Mouse (Mus musculus) heart, postnatal 0 days (tissue): ENCODE results near the gene Pmf1. TPM values are rescaled to one million over a fixed set of nuclear protein-coding genes. Genes with fewer than 3 reads are reported as not detected.
"Not testable (repeated sequence)": the region's sequence is repeated elsewhere in the genome, so short reads cannot be mapped to it uniquely, and the experiment has no call there.

ENCODE experiments used
- ATAC-seq: fragments of 200-750 bp; cut with Nextera tagmentation; 2 replicates; pipeline ENCODE4 v1.8.0; 2017; ENCODE audit warnings: low read depth, moderate number of reproducible peaks, moderate library complexity; ENCODE audit not compliant: insufficient read depth
- DNase-seq: peaks from one replicate; pipeline ENCODE4 v3.0.0-alpha.2; 2016; ENCODE audit warnings: low spot score
- H3K27ac ChIP-seq: fragments of 300-500 bp; sonication (generic); 2 replicates; pipeline ENCODE4 v1.5.1; 2014; ENCODE audit warnings: low read depth, mild to moderate bottlenecking
- H3K27me3 ChIP-seq: fragments of 300-500 bp; sonication (generic); 2 replicates; pipeline ENCODE4 v1.6.1; 2014; ENCODE audit warnings: low read length, mixed read lengths; ENCODE audit not compliant: control insufficient read depth, insufficient read depth
- H3K36me3 ChIP-seq: fragments of 300-500 bp; sonication (generic); replicated peaks from 2 replicates; pipeline ENCODE4 v1.6.1; 2014; ENCODE audit warnings: low read length, mixed read lengths; ENCODE audit not compliant: control insufficient read depth, insufficient read depth
- H3K4me1 ChIP-seq: fragments of 300-500 bp; sonication (generic); 2 replicates; pipeline ENCODE4 v1.6.1; 2014; ENCODE audit warnings: antibody characterized with exemption; ENCODE audit not compliant: control insufficient read depth, insufficient read depth
- H3K4me2 ChIP-seq: fragments of 300-500 bp; sonication (generic); 2 replicates; pipeline ENCODE4 v1.6.1; 2014; ENCODE audit warnings: low read depth, mild to moderate bottlenecking, low read length, moderate library complexity
- H3K4me3 ChIP-seq: fragments of 300-500 bp; sonication (generic); 2 replicates; pipeline ENCODE4 v1.5.1; 2014; ENCODE audit warnings: low read depth, low read length
- H3K9ac ChIP-seq: fragments of 300-500 bp; sonication (generic); replicated peaks from 2 replicates; pipeline ENCODE4 v1.6.1; 2014; ENCODE audit warnings: low read depth, low read length, mixed read lengths
- H3K9me3 ChIP-seq: fragments of 300-500 bp; sonication (generic); replicated peaks from 2 replicates; pipeline ENCODE4 v1.6.1; 2016; ENCODE audit warnings: low read length; ENCODE audit not compliant: control insufficient read depth
- CTCF ChIP-seq: IDR thresholded peaks from 2 replicates; pipeline ENCODE4 v1.5.1; 2016; ENCODE audit warnings: antibody characterized with exemption, control low read depth, low read depth
- EP300 ChIP-seq: IDR thresholded peaks from 2 replicates; pipeline ENCODE4 v1.6.1; 2016; ENCODE audit warnings: antibody characterized with exemption, low read depth
- WGBS: fragments of 180-500 bp; shearing (Covaris S2); extraction: QIAGEN DNeasy Blood & Tissue Kit; methylation state at CpG from one replicate; pipeline ENCODE4 v1.1.7; 2014; 5-methylcytosine and 5-hydroxymethylcytosine counted together
- polyA plus RNA-seq: library from polyadenylated mRNA; unstranded; fragments of >200 nt; fragmentation: Nextera tagmentation; extraction: Ambion mirVana; gene quantifications from 2 replicates; pipeline ENCODE4 v1.2.1, GENCODE M21; 2015
- total RNA-seq: library from RNA; depleted of rRNA; stranded (reverse); fragments of >200 nt; gene quantifications from 2 replicates; pipeline ENCODE4 v1.2.3, GENCODE M21; 2014; ENCODE audit warnings: low replicate concordance

The Pmf1 gene
- total and polyA plus RNA-seq, 2 experiments from 2014 or later = 62.9 to 116 TPM

GRCm38 (mm10) chr3:88368511-88368910, 41.6 kb downstream of the Pmf1 start:
- not testable (repeated sequence) for H3K9me3 ChIP-seq, H3K4me1 ChIP-seq, H3K4me2 ChIP-seq, H3K36me3 ChIP-seq, H3K27ac ChIP-seq, H3K9ac ChIP-seq, H3K4me3 ChIP-seq, ATAC-seq, DNase-seq
- H3K27me3 ChIP-seq = peaks cover 10% of the 10 kb centered on the region
- WGBS = 52% methylated on average over 7 of the region's 7 CpGs

DNA sequence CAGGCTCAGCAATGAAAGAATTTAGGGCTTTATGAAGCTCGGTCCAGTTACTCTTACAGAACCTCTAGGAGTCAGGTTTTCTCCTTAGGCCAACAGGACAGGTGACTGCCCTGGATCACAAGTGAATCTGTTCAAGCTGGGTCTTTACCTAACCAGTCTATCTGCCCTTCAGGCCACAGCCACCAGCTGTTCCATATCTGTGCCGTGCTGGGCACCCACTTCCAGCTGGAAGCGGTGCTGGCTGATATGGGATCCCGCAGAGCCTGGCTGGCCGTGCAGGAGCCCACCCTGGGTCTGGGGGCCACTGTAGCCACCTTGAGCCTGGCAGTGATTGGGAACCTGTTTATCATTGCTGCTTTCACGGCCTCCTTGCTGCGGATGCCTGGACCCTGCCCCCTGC, 42.6 kb downstream of the Pmf1 start:
- H3K4me2 ChIP-seq, ATAC-seq: not testable (repeated sequence)

DNA sequence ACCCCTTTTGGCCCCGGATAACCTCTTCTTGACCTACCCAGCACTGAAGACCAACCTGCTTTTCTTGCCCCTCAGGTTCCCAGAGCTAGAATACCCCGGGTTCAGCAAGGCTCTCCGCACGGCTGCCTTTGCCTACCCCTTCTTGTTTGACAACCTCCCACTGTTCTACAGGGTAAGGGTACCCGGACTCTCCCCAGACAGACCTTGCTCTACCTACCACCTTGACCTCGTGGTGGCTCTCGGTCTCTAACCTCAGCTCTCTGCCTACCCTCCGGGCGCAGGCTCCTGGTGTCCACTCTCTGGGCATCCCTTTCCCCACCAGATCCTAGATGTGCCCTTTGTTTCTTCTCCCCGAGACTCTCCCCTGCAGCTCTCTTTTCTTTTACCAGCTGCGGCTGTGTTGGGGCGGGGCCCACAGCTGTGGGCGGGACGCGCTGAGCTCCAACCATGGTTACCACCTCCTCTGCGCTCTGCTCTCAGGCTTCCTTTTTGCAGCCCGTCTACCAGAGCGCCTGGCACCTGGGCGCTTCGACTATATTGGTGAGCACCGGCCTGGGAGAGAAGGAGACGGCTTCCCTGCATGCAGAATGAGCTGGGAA, 43.2 kb downstream of the Pmf1 start:
- 0 out of 2 replicates have a peak overlapping the region, but pooled peaks have one; percentile 11 for H3K4me3 ChIP-seq
- WGBS = 6% methylated on average over 16 of the region's 22 CpGs
- not testable (repeated sequence) for H3K36me3 ChIP-seq, H3K9ac ChIP-seq, DNase-seq, H3K4me2 ChIP-seq, H3K9me3 ChIP-seq, H3K27ac ChIP-seq, H3K4me1 ChIP-seq
- H3K27me3 ChIP-seq = peaks cover 10% of the 10 kb centered on the region
- peak; percentile 42; the same call in 1 of the 2 replicates for ATAC-seq

More for the DNA sequence above, 42.6 kb downstream of the Pmf1 start:
- not testable (repeated sequence) for H3K4me3 ChIP-seq, DNase-seq, H3K9me3 ChIP-seq, H3K27ac ChIP-seq, H3K4me1 ChIP-seq, H3K9ac ChIP-seq, H3K36me3 ChIP-seq
- H3K27me3 ChIP-seq = peaks cover 10% of the 10 kb centered on the region
- 53% methylated on average over 3 of the region's 7 CpGs for WGBS

- Histone ChIP-seq H3K27ac (no peak overlapping the region), H3K9ac (no peak overlapping the region), H3K4me1 (no peaks in the 10 kb centered on the region; the same call in 1 of the 2 replicates), H3K36me3 (peaks cover 17% of the 10 kb centered on the region), H3K27me3 (peaks cover 10% of the 10 kb centered on the region), H3K9me3 (0 out of 2 replicates have a peak, but pooled peaks cover 4% of the 10 kb centered on the region), H3K4me3 (no peak overlapping the region), H3K4me2 (no peak overlapping the region)
- 45% methylated on average over 34 of the region's 34 CpGs for WGBS
- ATAC-seq (no peak), DNase-seq (no peak)
- TF ChIP-seq CTCF = no peak
- no peak for TF ChIP-seq EP300
Measured at GRCm38 (mm10) chr3:88365705-88366361, 44.3 kb downstream of the Pmf1 start.

DNA sequence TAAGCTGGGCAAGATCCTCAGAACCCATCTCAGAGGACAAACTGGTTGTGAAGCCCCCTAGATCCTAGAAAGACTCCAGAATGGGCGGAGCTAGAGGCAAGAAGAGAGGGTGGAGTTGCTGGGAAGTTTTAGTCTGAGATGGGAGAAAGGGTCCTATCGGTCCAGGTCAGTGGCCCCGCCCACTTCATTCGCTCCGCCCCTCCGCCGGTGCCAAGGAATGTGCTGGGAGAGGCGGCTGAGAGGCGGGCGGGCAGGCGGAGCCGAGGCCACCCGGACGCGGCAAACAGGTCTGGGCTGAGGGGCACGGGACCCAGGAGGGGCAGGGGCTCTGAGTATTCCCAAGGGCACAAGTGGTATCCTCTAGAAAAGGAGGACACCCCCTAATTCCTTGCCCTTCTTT, 45.8 kb downstream of the Pmf1 start, which contains the start of gene Paqr6:
Paqr6 (plus strand) TSS at position 248 of the 400 bp plus-strand sequence.
- TF ChIP-seq CTCF (no peak), EP300 (no peak)
- H3K9ac ChIP-seq = no peak within 1 kb of the TSS
- peak within 1 kb of the TSS; percentile 38 for H3K4me2 ChIP-seq
- H3K4me3 ChIP-seq = 0 out of 2 replicates have a peak within 1 kb of the TSS, but pooled peaks have one; percentile 10
- DNase-seq = peak; percentile 20
- H3K9me3 ChIP-seq = no peaks in the 10 kb centered on the region
- H3K27ac ChIP-seq = peak within 1 kb of the TSS; percentile 30; the same call in 1 of the 2 replicates
- ATAC-seq = peak; percentile 62
- WGBS = 7% methylated on average over 16 of the region's 16 CpGs
- H3K4me1 ChIP-seq = no peaks in the 10 kb centered on the region; the same call in 1 of the 2 replicates
- peaks cover 32% of the 10 kb centered on the region for H3K36me3 ChIP-seq
- peaks cover 10% of the 10 kb centered on the region for H3K27me3 ChIP-seq
